Mouse (Mus musculus) olfactory bulb, adult 2 months (tissue): ENCODE measurements around the gene Rab1a.

ENCODE experiments used
- CTCF ChIP-seq: fragments of 200-500 bp; IDR thresholded peaks from 2 replicates; pipeline ENCODE4 v1.5.1; 2012; ENCODE audit warnings: low read depth, mild to moderate bottlenecking, low read length, moderate library complexity; ENCODE audit not compliant: insufficient read depth
- POLR2A ChIP-seq: fragments of 200-500 bp; IDR thresholded peaks from 2 replicates; pipeline ENCODE4 v1.6.1; 2012; ENCODE audit warnings: mild to moderate bottlenecking, low read depth, low read length, moderate library complexity; ENCODE audit not compliant: insufficient read depth

DNA sequence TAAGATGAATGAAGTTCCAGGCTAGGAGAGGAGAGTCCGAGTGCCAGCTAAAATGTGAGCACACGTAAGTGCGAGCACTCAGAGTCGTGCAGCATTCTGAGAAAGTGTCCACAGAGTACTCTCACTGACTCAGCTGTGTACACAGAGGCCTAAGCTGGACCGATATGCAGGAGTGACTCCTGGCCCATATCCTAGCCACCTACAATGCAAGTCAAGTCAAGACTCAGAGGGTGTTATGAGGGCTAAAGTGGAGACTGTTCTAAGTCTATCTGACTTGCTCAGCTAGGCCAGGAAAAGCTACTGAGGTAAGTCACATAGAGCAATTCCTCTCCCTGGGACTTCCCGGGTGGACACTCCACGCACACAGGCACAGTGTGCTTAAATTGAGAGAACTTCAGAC lies 35.8 kb downstream of the Rab1a start:
- TF ChIP-seq CTCF (no peak), POLR2A (no peak)
